ENCODE assay signal across 11 mouse cellular contexts in the genomic region with DNA sequence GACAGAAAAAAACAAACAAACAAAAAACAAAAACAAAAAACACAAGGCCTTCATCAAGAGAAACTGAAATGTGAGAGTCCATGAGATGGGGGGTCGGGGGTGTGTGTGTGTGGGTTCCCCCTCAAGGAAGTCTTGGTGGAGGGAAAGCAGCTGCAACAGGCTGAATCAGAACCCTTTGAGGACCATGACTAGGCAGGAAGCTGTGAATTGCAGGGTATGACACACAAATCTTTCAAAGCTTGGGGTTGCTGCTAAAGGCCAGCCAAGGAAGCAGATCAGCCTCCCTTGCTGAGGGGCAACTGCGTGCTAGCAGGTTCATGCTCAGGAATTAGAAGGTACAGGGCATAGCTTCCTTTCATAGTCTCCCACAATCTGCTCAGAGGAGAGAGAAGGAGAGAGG.
"Had no signal": no experiment of that assay in that cellular context is flagged by ENCODE, and none has a peak within 500 bp of the region (broad histone marks: within the 10 kb centered on the region; RNA-seq: fewer than 3 reads in every experiment).

No protein-coding gene starts in this region.

- ATAC-seq: midbrain, embryonic 13.5 days; midbrain, embryonic 16.5 days had no signal

- DNase-seq: kidney, adult 2 months; kidney, postnatal 25 days; layer of hippocampus, postnatal 36 days; liver, embryonic 13.5 days; lung, adult 2 months; lung, postnatal 14 days; right cerebral cortex, postnatal 4 days; thymus, adult 18-20 months; thymus, postnatal 14 days had no signal
